Mouse (Mus musculus): ENCODE measurements at regions not wholly inside any gene's neighbourhood (a gene's known extent, or its start where the extent isn't known, plus 50 kb on each side); places are given as distances from the start of the nearest gene placed in this dataset.

- peak; percentile 58 for DNase-seq (ENCODE audit: low spot score)
These were observed 359.7 kb downstream of the Bcor start for GRCm38 (mm10) chrX:11800400-11800941.

DNA sequence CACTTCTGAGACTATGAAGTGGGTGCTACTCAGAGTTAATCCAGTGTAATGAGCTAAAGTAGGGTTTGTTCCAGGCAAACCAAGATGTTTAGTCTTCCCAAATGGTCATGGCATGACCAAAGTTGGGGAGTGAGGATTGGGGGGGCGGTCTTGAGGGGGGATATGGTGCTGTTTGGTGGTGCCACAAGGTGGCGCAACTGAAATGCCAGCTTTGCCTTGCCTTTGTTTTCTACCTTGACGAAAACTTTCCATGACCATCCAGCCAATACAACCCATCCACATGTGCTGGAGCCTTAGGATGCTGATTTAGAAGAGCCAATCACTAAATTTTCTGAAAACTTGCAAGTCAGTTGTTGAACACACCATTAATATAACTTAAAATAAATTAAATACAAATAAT lies 358.9 kb downstream of the Bcor start:
- no peak for DNase-seq (ENCODE audit: low spot score)

- DNase-seq (ENCODE audit: low spot score), result no peak
These were observed 358.5 kb downstream of the Bcor start for GRCm38 (mm10) chrX:11801621-11802020.

- DNase-seq (ENCODE audit: low spot score), result peak; percentile 13
These were observed 357.9 kb downstream of the Bcor start for GRCm38 (mm10) chrX:11802074-11802899.

DNA sequence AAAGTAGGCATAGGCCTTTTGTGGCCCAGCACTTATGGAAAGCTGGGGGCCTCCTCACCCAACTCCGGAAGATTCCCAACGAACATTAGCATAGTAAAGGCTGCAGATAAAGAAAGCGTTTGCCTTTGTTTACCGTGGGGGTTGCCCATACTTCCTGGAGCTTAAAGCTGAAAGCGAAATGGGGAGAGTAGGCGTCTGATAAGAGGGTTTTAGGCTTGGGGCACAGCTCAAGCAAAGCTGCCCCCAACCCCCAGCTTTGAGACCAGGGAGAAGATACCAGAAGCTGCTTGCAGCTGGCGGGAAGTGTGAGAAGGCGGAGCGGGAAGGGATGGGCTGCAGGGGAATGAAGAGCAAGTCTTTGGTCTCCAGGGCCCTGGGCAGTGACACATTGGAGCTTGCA lies 356.9 kb downstream of the Bcor start:
- no peak for DNase-seq (ENCODE audit: low spot score)

GRCm38 (mm10) chrX:11806896-11807252 lies 353.3 kb downstream of the Bcor start:
- no peak for DNase-seq (ENCODE audit: low spot score)

- DNase-seq (ENCODE audit: low spot score), result peak; percentile 46
These were observed 352.8 kb downstream of the Bcor start for GRCm38 (mm10) chrX:11807253-11807882.

- no peak for DNase-seq (ENCODE audit: low spot score)
These were observed 352.3 kb downstream of the Bcor start for GRCm38 (mm10) chrX:11807883-11808262.

DNA sequence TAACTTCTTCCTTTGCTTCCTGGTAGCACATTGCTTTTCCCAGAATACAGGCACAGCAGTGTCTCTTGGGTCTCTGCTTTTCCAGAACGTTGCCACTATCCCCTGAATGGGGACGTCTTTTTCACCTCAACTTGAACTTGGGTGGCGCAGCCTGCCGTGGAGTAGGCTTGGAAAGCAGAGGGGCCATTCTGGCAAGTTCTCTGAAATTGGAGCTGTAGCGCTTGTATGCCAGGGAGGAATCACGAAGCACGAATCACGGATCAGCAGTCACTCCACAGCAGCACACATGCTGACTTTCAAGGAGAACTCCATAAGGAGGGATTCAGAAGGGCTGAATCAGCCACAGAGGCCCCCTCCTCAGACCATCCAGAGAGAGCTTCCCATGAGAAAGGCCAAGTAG lies 351.2 kb downstream of the Bcor start:
- DNase-seq (ENCODE audit: low spot score), result no peak

DNA sequence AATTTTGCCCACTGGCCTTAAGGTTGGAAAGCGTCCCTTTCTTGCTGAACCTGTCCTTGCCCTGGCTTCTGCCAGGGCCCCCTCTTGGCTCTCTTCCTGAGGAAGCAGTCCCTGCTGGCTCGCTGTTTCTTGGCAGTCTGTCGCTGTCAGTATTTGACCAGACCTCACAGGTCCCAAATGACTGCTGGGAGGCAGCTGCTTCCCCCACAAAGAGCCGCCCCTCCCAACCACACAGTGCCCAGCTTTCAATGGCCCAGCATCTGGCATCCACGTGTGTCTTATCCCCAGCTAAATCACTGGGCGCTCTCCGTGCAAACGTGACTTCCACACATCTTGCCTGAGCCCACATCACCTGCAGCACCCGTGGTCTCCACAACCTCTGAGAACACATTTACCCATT lies 345.3 kb downstream of the Bcor start:
- DNase-seq (ENCODE audit: low spot score), result no peak

GRCm38 (mm10) chrX:11815864-11816263 lies 344.3 kb downstream of the Bcor start:
- no peak for DNase-seq (ENCODE audit: low spot score)

DNA sequence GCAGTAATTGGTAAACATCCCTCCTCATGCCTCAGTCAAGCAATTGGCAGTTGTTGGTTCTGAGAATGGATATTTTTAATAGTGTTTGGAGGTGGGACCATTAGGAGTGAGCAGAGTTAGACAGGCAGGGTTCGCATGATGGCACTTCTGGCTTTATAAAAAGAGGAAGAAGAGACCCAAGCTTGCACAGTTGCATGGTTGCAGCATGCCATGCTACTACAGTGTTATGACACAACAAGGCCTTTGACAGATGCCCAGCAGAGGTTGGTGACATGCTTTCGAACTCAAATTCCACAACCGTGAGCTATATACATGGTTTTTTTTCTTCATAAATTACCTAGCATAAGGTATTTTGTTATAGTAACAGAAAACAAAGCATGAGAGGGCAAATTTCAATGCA lies 341.5 kb downstream of the Bcor start:
- no peak for DNase-seq (ENCODE audit: low spot score)

GRCm38 (mm10) chrX:11821165-11821564 lies 339.0 kb downstream of the Bcor start:
- DNase-seq (ENCODE audit: low spot score), result no peak

DNA sequence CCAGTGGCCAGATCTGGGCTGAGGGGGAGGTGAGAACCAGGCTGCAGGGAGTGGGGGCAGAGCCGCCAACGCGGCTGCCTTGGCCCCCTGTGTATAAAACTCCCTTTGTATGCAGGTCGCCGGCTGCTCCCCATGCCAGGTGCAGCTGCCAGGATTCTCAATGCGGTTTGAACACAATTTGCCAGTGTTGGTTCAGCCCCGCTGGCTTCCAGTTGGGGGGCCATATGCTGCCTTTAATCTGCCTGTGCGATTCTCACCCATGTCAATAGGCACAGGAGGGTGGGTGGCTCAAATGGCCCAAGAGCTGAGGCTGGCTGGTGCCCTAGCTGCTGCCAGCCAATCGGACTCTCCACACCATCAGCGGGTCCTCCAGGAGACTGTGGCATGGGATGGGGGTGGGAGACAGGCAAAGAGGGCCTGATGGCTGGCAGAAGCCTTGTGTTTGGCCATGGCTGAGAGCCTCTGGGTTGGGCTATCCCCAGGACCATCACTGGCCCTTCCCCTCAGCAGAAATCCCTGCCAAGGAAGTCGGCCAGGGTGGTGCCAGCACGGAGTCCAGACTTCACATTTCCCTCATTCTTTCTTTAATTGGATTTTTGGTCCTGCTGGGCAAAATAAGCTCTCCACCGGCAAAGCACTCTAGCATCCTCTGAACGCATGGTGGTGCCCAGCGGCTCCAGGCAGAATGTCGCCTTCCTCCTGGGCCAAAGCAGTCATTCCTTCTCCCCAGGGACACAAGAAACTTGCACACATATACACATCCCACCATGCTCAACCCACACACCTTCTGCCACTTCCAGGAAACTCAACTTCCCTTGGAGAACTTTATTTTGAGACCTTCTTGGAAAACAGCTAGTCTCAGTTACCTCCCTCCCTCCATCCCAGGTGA lies 338.0 kb downstream of the Bcor start:
- peak; percentile 21 for DNase-seq (ENCODE audit: low spot score)

DNA sequence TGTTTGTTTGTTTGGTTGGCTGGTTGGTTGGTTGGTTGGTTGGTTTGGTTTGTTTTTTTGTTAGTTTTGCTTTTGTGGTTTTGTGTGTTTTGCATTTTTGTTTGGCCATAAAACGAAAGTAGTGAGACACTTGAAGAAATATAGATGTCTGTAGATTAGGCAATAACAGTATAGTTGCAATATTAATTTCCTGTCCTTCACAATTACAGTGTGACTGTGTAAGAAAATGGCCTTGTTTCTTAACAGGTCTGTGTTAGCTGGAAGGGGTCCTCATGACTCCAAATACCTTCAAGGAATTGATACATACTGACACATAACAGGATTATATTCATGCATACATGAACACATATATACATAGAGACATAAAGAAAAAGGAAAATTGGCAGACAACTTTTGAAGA lies 334.2 kb downstream of the Bcor start:
- no peak for DNase-seq (ENCODE audit: low spot score)

GRCm38 (mm10) chrX:11826737-11827408 lies 333.3 kb downstream of the Bcor start:
- peak; percentile 6 for DNase-seq (ENCODE audit: low spot score)

GRCm38 (mm10) chrX:11829411-11830002 lies 330.6 kb downstream of the Bcor start:
- no peak for DNase-seq (ENCODE audit: low spot score)

DNA sequence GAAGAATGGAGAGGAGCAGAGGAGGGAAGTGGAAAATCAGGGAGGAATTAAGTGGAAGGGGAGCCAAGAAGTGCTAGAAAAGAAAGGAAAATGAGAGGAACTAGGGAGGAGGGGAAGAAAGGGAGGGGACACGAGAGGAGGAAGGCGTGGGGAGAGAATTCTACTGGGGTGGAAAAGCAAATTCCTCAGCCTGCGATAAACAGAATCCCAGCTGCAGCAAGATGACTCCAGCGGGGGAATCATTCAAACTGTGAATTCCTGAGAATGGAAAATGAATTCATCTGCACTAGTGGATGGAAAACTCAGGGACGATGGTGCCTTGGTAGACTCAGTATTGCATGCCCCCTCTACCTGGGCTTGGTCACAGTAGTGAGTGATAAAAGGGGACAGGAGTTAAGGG lies 322.6 kb downstream of the Bcor start:
- DNase-seq (ENCODE audit: low spot score), result no peak

- peak; percentile 10 for DNase-seq (ENCODE audit: low spot score)
These were observed 320.4 kb downstream of the Bcor start for GRCm38 (mm10) chrX:11839665-11840245.

DNA sequence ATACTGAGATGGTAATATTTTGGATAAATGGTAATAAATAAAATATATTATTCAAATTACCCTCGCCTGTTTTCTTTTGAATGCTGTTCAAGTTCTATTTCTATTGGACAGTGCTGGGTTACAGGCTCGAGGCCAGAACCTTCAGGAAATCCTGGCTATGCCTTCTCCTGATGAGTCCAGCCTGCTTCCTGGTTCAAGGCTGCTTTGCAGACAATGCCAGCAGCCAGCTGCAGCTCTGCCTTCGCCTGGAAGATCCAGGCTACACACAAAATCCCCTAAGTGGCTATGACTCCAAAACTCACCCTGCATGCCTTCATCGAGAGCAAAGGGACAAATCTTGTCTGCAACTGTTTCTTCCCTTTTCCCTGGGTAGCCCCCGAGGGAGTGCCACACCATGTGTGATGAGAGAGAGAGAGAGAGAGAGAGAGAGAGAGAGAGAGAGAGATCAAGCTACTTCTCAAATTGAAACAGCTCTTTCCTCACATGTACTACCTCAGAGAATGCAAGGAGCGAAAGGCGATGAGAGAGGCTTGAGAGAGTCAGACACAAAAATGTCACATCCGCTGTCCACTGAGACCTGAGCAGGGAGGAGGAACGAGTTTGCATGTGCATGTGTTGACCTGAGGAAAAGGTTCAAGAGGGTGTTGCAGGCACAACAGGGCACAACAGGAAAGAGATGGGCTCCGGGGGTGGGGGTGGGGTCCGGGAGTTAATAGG lies 319.7 kb downstream of the Bcor start:
- DNase-seq (ENCODE audit: low spot score), result no peak
